Mouse (Mus musculus) MEL (cell line): ENCODE data around the gene Txndc12.

ENCODE experiments used
- CHD1 ChIP-seq: IDR thresholded peaks from 2 replicates; pipeline ENCODE4 v1.6.1; 2012; ENCODE audit warnings: low read depth, mild to moderate bottlenecking, inconsistent platforms, low read length, improper control_type of control experiment
- CTCF ChIP-seq, 3 experiments: IDR thresholded peaks in 2 of 3; conservative IDR thresholded peaks in 1 of 3; 2 replicates each; pipeline ENCODE4 v1.5.1; 2011 to 2012; ENCODE audit warnings: low read length in 3 of 3, low read depth in 2 of 3, mild to moderate bottlenecking in 2 of 3, improper control_type of control experiment in 1 of 3, inconsistent platforms in 1 of 3, mixed read lengths in 1 of 3, moderate library complexity in 1 of 3; ENCODE audit not compliant: control insufficient read depth in 1 of 3, insufficient read depth in 1 of 3, poor library complexity in 1 of 3, severe bottlenecking in 1 of 3
- ELF1 ChIP-seq: IDR thresholded peaks from 2 replicates; pipeline ENCODE4 v1.6.1; 2014; ENCODE audit warnings: low read depth, mild to moderate bottlenecking, inconsistent platforms, low read length, improper control_type of control experiment, moderate library complexity
- EP300 ChIP-seq, 2 experiments: IDR thresholded peaks; 2 replicates each; pipeline ENCODE4 v1.6.1; 2011; ENCODE audit warnings: improper control_type of control experiment in 2 of 2, low read length in 2 of 2, low read depth in 1 of 2, mild to moderate bottlenecking in 1 of 2
- GATA1 ChIP-seq: IDR thresholded peaks from 2 replicates; pipeline ENCODE4 v1.6.1; 2011; ENCODE audit warnings: low read depth, low read length, improper control_type of control experiment
- JUND ChIP-seq: IDR thresholded peaks from 2 replicates; pipeline ENCODE4 v1.6.1; 2011; ENCODE audit warnings: low read depth, mild to moderate bottlenecking, improper control_type of control experiment, low read length
- KAT2A ChIP-seq: conservative IDR thresholded peaks from 2 replicates; pipeline ENCODE4 v1.6.1; 2012; ENCODE audit warnings: low read depth, low read length, improper control_type of control experiment, inconsistent platforms
- MAX ChIP-seq: IDR thresholded peaks from 2 replicates; pipeline ENCODE4 v1.6.1; 2011; ENCODE audit warnings: low read length, improper control_type of control experiment
- NELFE ChIP-seq: IDR thresholded peaks from 2 replicates; pipeline ENCODE4 v1.6.1; 2011; ENCODE audit warnings: low read depth, low read length, improper control_type of control experiment
- POLR2A ChIP-seq, 2 experiments: IDR thresholded peaks; 2 replicates each; pipeline ENCODE4 v1.6.1; 2011 to 2012; ENCODE audit warnings: low read length in 2 of 2, mild to moderate bottlenecking in 2 of 2, control low read depth in 1 of 2, improper control_type of control experiment in 1 of 2, low read depth in 1 of 2, moderate library complexity in 1 of 2; ENCODE audit not compliant: control insufficient read depth in 1 of 2, insufficient read depth in 1 of 2, poor library complexity in 1 of 2
- SMC3 ChIP-seq: IDR thresholded peaks from 2 replicates; pipeline ENCODE4 v1.6.1; 2011; ENCODE audit warnings: low read depth, low read length, improper control_type of control experiment
- TAL1 ChIP-seq: IDR thresholded peaks from 2 replicates; pipeline ENCODE4 v1.6.1; 2012; ENCODE audit warnings: mild to moderate bottlenecking, inconsistent platforms, low read length, moderate library complexity, mixed read lengths
- ZC3H11A ChIP-seq: IDR thresholded peaks from 2 replicates; pipeline ENCODE4 v1.6.1; 2012; ENCODE audit warnings: low read depth, mild to moderate bottlenecking, inconsistent platforms, low read length, improper control_type of control experiment

DNA sequence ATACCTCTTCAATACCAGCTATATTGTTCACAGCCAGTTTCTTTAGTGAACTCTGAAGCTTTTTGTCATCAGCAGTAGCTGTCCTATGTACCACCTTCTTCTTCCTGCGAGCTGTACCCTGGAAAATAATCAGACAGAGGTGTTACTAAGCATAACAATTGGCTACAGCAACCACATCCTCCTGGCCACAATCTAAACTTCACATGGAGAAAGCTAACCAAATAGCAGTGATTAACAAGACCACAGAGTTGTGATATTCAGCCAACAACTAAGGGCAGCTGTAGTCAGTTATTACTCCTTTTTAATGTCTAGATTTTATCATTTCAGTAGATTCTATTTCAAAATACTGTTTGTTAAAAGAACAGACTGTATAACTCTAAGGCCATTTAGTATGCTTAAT is 8.3 kb upstream of the Txndc12 start:
- TF ChIP-seq MAX (no peak), GATA1 (no peak), KAT2A (no peak), NELFE (no peak), CHD1 (no peak), ZC3H11A (no peak), SMC3 (no peak), TAL1 (no peak), POLR2A (IDR thresholded peaks at IDR 0.05; ENCODE audit: control insufficient read depth in 1 of 2, insufficient read depth in 1 of 2, low read depth in 1 of 2, low read length in 2 of 2, poor library complexity in 1 of 2) (no peak), CTCF (IDR thresholded peaks at IDR 0.05 in 2 of 3, conservative IDR thresholded peaks at IDR 0.05 in 1 of 3; ENCODE audit: control insufficient read depth in 1 of 3, insufficient read depth in 1 of 3, low read depth in 2 of 3, low read length in 3 of 3, poor library complexity in 1 of 3, severe bottlenecking in 1 of 3) (no peak), EP300 (IDR thresholded peaks at IDR 0.05; ENCODE audit: low read depth in 1 of 2, low read length in 2 of 2) (no peak), ELF1 (no peak), JUND (no peak)
